Comparison of ENCODE assay signal across 19 mouse cellular contexts in the genomic region with DNA sequence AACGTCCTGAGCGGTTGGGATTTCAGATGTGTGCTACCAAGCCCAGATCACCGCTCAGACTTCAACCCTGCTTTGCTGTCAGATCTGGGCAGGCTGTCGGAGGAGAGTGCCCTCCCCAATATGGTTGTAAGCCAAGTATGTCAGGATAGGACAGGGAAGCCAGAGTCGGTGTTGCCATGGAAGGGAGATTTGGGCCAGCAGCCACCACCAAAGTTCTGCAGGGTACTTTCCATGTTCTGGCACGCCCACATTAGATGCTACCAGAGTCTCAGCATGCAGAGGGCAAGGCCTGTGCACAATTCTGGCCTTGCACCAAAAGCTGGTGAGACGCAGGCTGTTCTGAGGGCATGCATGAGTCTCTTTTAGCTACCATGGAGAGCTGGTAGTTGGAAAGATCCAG. TPM values are rescaled to one million over a fixed set of nuclear protein-coding genes. Genes with fewer than 3 reads are reported as not detected.
DNase-seq lines count a peak whose midpoint lies in the region; ATAC-seq lines count a peak whose summit lies in the region.
"Had no signal": no experiment of that assay in that cellular context is flagged by ENCODE, and none has a peak within 500 bp of the region (broad histone marks: within the 10 kb centered on the region; RNA-seq: fewer than 3 reads in every experiment).

No protein-coding gene starts in this region.

- no peaks in the 10 kb centered on the region for H3K27me3 ChIP-seq in hindbrain, embryonic 16.5 days (replicated peaks; ENCODE audit: control insufficient read depth, insufficient read depth, low read length)
- H3K27me3 ChIP-seq in hindbrain, embryonic 12.5 days = no peaks in the 10 kb centered on the region
- H3K27me3 ChIP-seq: kidney, embryonic 15.5 days; limb, embryonic 15.5 days had no signal

- peak; percentile 37; the same call in 1 of the 2 replicates for ATAC-seq in hindbrain, embryonic 16.5 days
- ATAC-seq in hindbrain, embryonic 12.5 days (ENCODE audit: low FRiP score) = no peak
- ATAC-seq: forebrain, embryonic 16.5 days had no signal

- peaks cover 33% of the 10 kb centered on the region for H3K4me1 ChIP-seq in hindbrain, embryonic 16.5 days (ENCODE audit: control insufficient read depth, insufficient read depth, low read depth, low read length)
- H3K4me1 ChIP-seq in hindbrain, embryonic 12.5 days = peaks cover 34% of the 10 kb centered on the region

- WGBS in hindbrain, embryonic 16.5 days = 78% methylated on average over 7 of the region's 7 CpGs
- 92% methylated on average over 7 of the region's 7 CpGs for WGBS in hindbrain, embryonic 12.5 days

- H3K4me3 ChIP-seq in hindbrain, embryonic 16.5 days (ENCODE audit: low read length) = no peak overlapping the region
- no peak overlapping the region for H3K4me3 ChIP-seq in hindbrain, embryonic 12.5 days
- H3K4me3 ChIP-seq: kidney, embryonic 15.5 days; limb, embryonic 15.5 days; midbrain, embryonic 10.5 days had no signal

- no peak overlapping the region for H3K4me2 ChIP-seq in hindbrain, embryonic 16.5 days (ENCODE audit: low read length)
- no peak overlapping the region for H3K4me2 ChIP-seq in hindbrain, embryonic 12.5 days (replicated peaks)
- H3K4me2 ChIP-seq: kidney, embryonic 15.5 days; limb, embryonic 15.5 days had no signal

- DNase-seq in adipocyte (ENCODE audit: low spot score) = peak; percentile 65
- DNase-seq in cerebellum, adult 11-12 months = peak; percentile 70
- peak; percentile 30 for DNase-seq in fat pad, adult 2 months (ENCODE audit: extremely low read depth, low read depth, low spot score)
- DNase-seq in left cerebral cortex, postnatal 36 days (ENCODE audit: low spot score in 2 of 2) = no peak
- DNase-seq in thymus, postnatal 25 days = no peak
- DNase-seq: gastrocnemius, postnatal 10 days; lung, postnatal 14 days; thymus, adult 18-20 months had no signal

- H3K36me3 ChIP-seq in hindbrain, embryonic 16.5 days (ENCODE audit: control insufficient read depth, insufficient read depth, low read length) = no peaks in the 10 kb centered on the region
- H3K36me3 ChIP-seq in hindbrain, embryonic 12.5 days = no peaks in the 10 kb centered on the region
- H3K36me3 ChIP-seq: kidney, embryonic 15.5 days; limb, embryonic 15.5 days; midbrain, embryonic 10.5 days had no signal

- H3K9ac ChIP-seq in hindbrain, embryonic 16.5 days (ENCODE audit: low read depth, low read length) = no peak overlapping the region
- no peak overlapping the region for H3K9ac ChIP-seq in hindbrain, embryonic 12.5 days
- H3K9ac ChIP-seq: kidney, embryonic 15.5 days; limb, embryonic 15.5 days had no signal

- intact Hi-C loops in left cerebral cortex, postnatal 36 days (cut with DNase I) = no loop called here

- no peaks in the 10 kb centered on the region; the same call in 1 of the 2 replicates for H3K9me3 ChIP-seq in hindbrain, embryonic 16.5 days (ENCODE audit: control insufficient read depth, low read length)
- H3K9me3 ChIP-seq in hindbrain, embryonic 12.5 days (replicated peaks) = no peaks in the 10 kb centered on the region
- H3K9me3 ChIP-seq: kidney, embryonic 15.5 days; limb, embryonic 15.5 days; midbrain, embryonic 10.5 days had no signal

- H3K27ac ChIP-seq in hindbrain, embryonic 16.5 days (ENCODE audit: low read depth, low read length) = no peak overlapping the region
- H3K27ac ChIP-seq in hindbrain, embryonic 12.5 days = no peak overlapping the region
- H3K27ac ChIP-seq: kidney, embryonic 15.5 days; limb, embryonic 15.5 days; midbrain, embryonic 10.5 days had no signal

RNA-seq across cellular contexts. Expression of a gene that starts 28.7 kb away (rescaled TPM):
- polyA plus RNA-seq in hindbrain, embryonic 16.5 days (2015; fragmentation: Nextera tagmentation; extraction: Ambion mirVana) = 20.2 and 20.9 TPM in 2 replicates
- 15.3 and 17.5 TPM in 2 replicates for polyA plus RNA-seq in hindbrain, embryonic 12.5 days (2016; fragmentation: Nextera tagmentation; extraction: Ambion mirVana)
- total RNA-seq in left cerebral cortex, postnatal 36 days (2021) = 10 to 100 TPM; 65.5 to 77.2 TPM

RNA-seq across cellular contexts. Expression of a gene that starts 43.2 kb away (rescaled TPM):
- 0.94 and 1.1 TPM in 2 replicates for polyA plus RNA-seq in hindbrain, embryonic 16.5 days (2015; fragmentation: Nextera tagmentation; extraction: Ambion mirVana)
- polyA plus RNA-seq in hindbrain, embryonic 12.5 days (2016; fragmentation: Nextera tagmentation; extraction: Ambion mirVana) = 0.53 TPM in 1 of 2 replicates, not detected in the other
- not detected for total RNA-seq in left cerebral cortex, postnatal 36 days (2021)
- total RNA-seq: gastrocnemius, postnatal 10 days; left cerebral cortex, adult 8-10 months; MEL had no signal
- polyA plus RNA-seq: cortical plate, adult 2 months; embryonic facial prominence, embryonic 14.5 days; forebrain, embryonic 16.5 days had no signal

RNA-seq across cellular contexts. Expression of a gene that starts 57.9 kb away (rescaled TPM):
- polyA plus RNA-seq in hindbrain, embryonic 16.5 days (2015; fragmentation: Nextera tagmentation; extraction: Ambion mirVana) = not detected in 2 replicates
- not detected in 2 replicates for polyA plus RNA-seq in hindbrain, embryonic 12.5 days (2016; fragmentation: Nextera tagmentation; extraction: Ambion mirVana)
- not detected for total RNA-seq in left cerebral cortex, postnatal 36 days (2021)
- total RNA-seq: gastrocnemius, postnatal 10 days; left cerebral cortex, adult 8-10 months; MEL had no signal
- polyA plus RNA-seq: cortical plate, adult 2 months; embryonic facial prominence, embryonic 14.5 days; forebrain, embryonic 16.5 days; heart, embryonic 16.5 days; limb, embryonic 15.5 days; midbrain, embryonic 10.5 days had no signal

Comparison
In these comparisons a context has a peak if more than half of its experiments do, and no peak if none do; other contexts are left out.
1. DNase-seq: peak in adipocyte (single experiment), cerebellum, adult 11-12 months (single experiment) and fat pad, adult 2 months (single experiment); none in left cerebral cortex, postnatal 36 days (0 of 2) and thymus, postnatal 25 days (single experiment).